In genomic region chr14:55584303-55584701, GRCm38 (mm10) we compare ENCODE assay signal across 9 mouse cellular contexts. TPM values are rescaled to one million over a fixed set of nuclear protein-coding genes. Genes with fewer than 3 reads are reported as not detected.
A peak's percentile ranks its signal among the peaks of the same experiment; 100 is the strongest.
DNase-seq lines count a peak whose midpoint lies in the region; ATAC-seq and TF ChIP-seq lines count a peak whose summit lies in the region.
"Had no signal": no experiment of that assay in that cellular context is flagged by ENCODE, and none has a peak within 500 bp of the region (broad histone marks: within the 10 kb centered on the region; RNA-seq: fewer than 3 reads in every experiment).

No protein-coding gene starts in this region.

- WGBS in heart, embryonic 15.5 days: 46% methylated on average over 5 of the region's 5 CpGs
- 37% methylated on average over 5 of the region's 5 CpGs for WGBS in hindbrain, embryonic 10.5 days
- WGBS in macrophage (ENCODE audit: missing documents): 23% methylated on average over 5 of the region's 5 CpGs

- peaks cover 26% of the 10 kb centered on the region for H3K36me3 ChIP-seq in heart, embryonic 15.5 days
- H3K36me3 ChIP-seq in G1E (replicated peaks) (peaks cover 62% of the 10 kb centered on the region), macrophage (ENCODE audit: inconsistent target) (peaks cover 47% of the 10 kb centered on the region)
- peaks cover 49% of the 10 kb centered on the region for H3K36me3 ChIP-seq in hindbrain, embryonic 10.5 days

- no peaks in the 10 kb centered on the region for H3K9me3 ChIP-seq in heart, embryonic 15.5 days (replicated peaks)
- no peaks in the 10 kb centered on the region for H3K9me3 ChIP-seq in G1E (replicated peaks)
- no peaks in the 10 kb centered on the region for H3K9me3 ChIP-seq in hindbrain, embryonic 10.5 days

- no peaks in the 10 kb centered on the region for H3K27me3 ChIP-seq in heart, embryonic 15.5 days
- H3K27me3 ChIP-seq in G1E (ENCODE audit: insufficient read depth, low read length): no peaks in the 10 kb centered on the region
- peaks cover 7% of the 10 kb centered on the region; the same call in 1 of the 2 replicates for H3K27me3 ChIP-seq in hindbrain, embryonic 10.5 days (ENCODE audit: insufficient read depth, poor library complexity, severe bottlenecking)

- peaks cover 31% of the 10 kb centered on the region for H3K79me2 ChIP-seq in macrophage (ENCODE audit: inconsistent target)

- TF ChIP-seq CTCF in G1E (IDR thresholded peaks at IDR 0.05; ENCODE audit: low read depth, low read length): no peak

- peak overlapping the region; percentile 89 for H3K4me2 ChIP-seq in heart, embryonic 15.5 days

- peak overlapping the region; percentile 80 for H3K9ac ChIP-seq in heart, embryonic 15.5 days

- no peak for ATAC-seq in heart, embryonic 15.5 days (replicated peaks; ENCODE audit: insufficient number of reproducible peaks, insufficient read depth, low FRiP score, low read depth)
- no peak for ATAC-seq in G1E (ENCODE audit: extremely low read depth, insufficient number of reproducible peaks, low FRiP score, poor library complexity, severe bottlenecking)

- peak overlapping the region; percentile 69 for H3K4me3 ChIP-seq in heart, embryonic 15.5 days
- H3K4me3 ChIP-seq in G1E (ENCODE audit: low read depth, low read length) (peak overlapping the region; percentile 90), macrophage (ENCODE audit: inconsistent target) (peak overlapping the region; percentile 70)
- peak overlapping the region; percentile 67 for H3K4me3 ChIP-seq in hindbrain, embryonic 10.5 days

- peaks cover 15% of the 10 kb centered on the region for H3K4me1 ChIP-seq in heart, embryonic 15.5 days (replicated peaks)
- peaks cover 80% of the 10 kb centered on the region for H3K4me1 ChIP-seq in G1E (ENCODE audit: insufficient read depth, low read depth, low read length)
- peaks cover 21% of the 10 kb centered on the region for H3K4me1 ChIP-seq in hindbrain, embryonic 10.5 days (replicated peaks)

- H3K27ac ChIP-seq in heart, embryonic 15.5 days: peak overlapping the region; percentile 83
- peak overlapping the region; percentile 82; the same call in 1 of the 2 replicates for H3K27ac ChIP-seq in hindbrain, embryonic 10.5 days
- H3K27ac ChIP-seq in macrophage: peak overlapping the region; percentile 17

- DNase-seq in heart, adult 9 months (ENCODE audit: low spot score in 2 of 2): no peak
- DNase-seq in G1E (ENCODE audit: low spot score): no peak
- DNase-seq in hindbrain, embryonic 10.5 days (ENCODE audit: low spot score): no peak
- DNase-seq in urinary bladder, postnatal 14 days (ENCODE audit: low spot score): no peak
- DNase-seq in embryo, embryonic 9.5 days (ENCODE audit: extremely low spot score): no peak
- DNase-seq in layer of hippocampus, postnatal 10 days (ENCODE audit: low spot score in 2 of 2): no peak
- DNase-seq: lung, postnatal 36 days had no signal

RNA-seq across cellular contexts. Expression of gene Emc9, which starts 0.8 kb away (rescaled TPM):
- 21.2 and 21.6 TPM in 2 replicates for polyA plus RNA-seq in heart, embryonic 15.5 days (2015; fragmentation: Nextera tagmentation; extraction: Ambion mirVana)
- 16.7 and 20.0 TPM in 2 replicates for total RNA-seq in G1E (2014; fragmentation: Nextera tagmentation)
- total RNA-seq in G1E (2017): 17.9 and 23.6 TPM in 2 replicates
- polyA plus RNA-seq in G1E (2012): 19.5 and 20.2 TPM in 2 replicates
- 6.8 and 10.0 TPM in 2 replicates for polyA plus RNA-seq in hindbrain, embryonic 10.5 days (2016; fragmentation: Nextera tagmentation; extraction: Ambion mirVana)
- 10 to 100 TPM in 18 of 26 experiments, 1 to 10 TPM in 8; 7.2 to 51.2 (median 15.6) TPM for total RNA-seq in macrophage (2018; cell fraction: chromatin; rRNA removed)
- total RNA-seq in macrophage (2018; cell fraction: cytosol; rRNA removed): 10 to 100 TPM; 11.2 to 26.1 (median 17.0) TPM
- 10 to 100 TPM in 20 of 26 experiments, 1 to 10 TPM in 6; 7.9 to 36.5 (median 15.7) TPM for total RNA-seq in macrophage (2018; cell fraction: nucleus; rRNA removed)
- 11.9 to 22.1 TPM (median 17.9 TPM) in 3 replicates for polyA plus RNA-seq in macrophage (2018)
- 10 to 100 TPM; 50.2 to 54.6 TPM for total RNA-seq in layer of hippocampus, postnatal 10 days (2021)

RNA-seq across cellular contexts. Expression of gene Psme1, which starts 6.4 kb away (rescaled TPM):
- 206 and 216 TPM in 2 replicates for polyA plus RNA-seq in heart, embryonic 15.5 days (2015; fragmentation: Nextera tagmentation; extraction: Ambion mirVana)
- 598 and 793 TPM in 2 replicates for total RNA-seq in G1E (2014; fragmentation: Nextera tagmentation)
- total RNA-seq in G1E (2017): 212 and 228 TPM in 2 replicates
- polyA plus RNA-seq in G1E (2012): 141 and 155 TPM in 2 replicates
- 97.6 and 114 TPM in 2 replicates for polyA plus RNA-seq in hindbrain, embryonic 10.5 days (2016; fragmentation: Nextera tagmentation; extraction: Ambion mirVana)
- 100 to 1,000 TPM in 21 of 26 experiments, 10 to 100 TPM in 5; 51.0 to 542 (median 200) TPM for total RNA-seq in macrophage (2018; cell fraction: chromatin; rRNA removed)
- total RNA-seq in macrophage (2018; cell fraction: cytosol; rRNA removed): 100 to 1,000 TPM; 187 to 602 (median 367) TPM
- 100 to 1,000 TPM in 23 of 26 experiments, 10 to 100 TPM in 3; 83.9 to 509 (median 252) TPM for total RNA-seq in macrophage (2018; cell fraction: nucleus; rRNA removed)
- 213 to 335 TPM (median 292 TPM) in 3 replicates for polyA plus RNA-seq in macrophage (2018)
- 10 to 100 TPM; 87.3 to 91.8 TPM for total RNA-seq in layer of hippocampus, postnatal 10 days (2021)

RNA-seq across cellular contexts. Expression of gene Psme2, which starts 6.6 kb away (rescaled TPM):
- 203 and 215 TPM in 2 replicates for polyA plus RNA-seq in heart, embryonic 15.5 days (2015; fragmentation: Nextera tagmentation; extraction: Ambion mirVana)
- total RNA-seq in G1E (2014; fragmentation: Nextera tagmentation) (59.4 and 109 TPM in 2 replicates), G1E (2017) (163 and 165 TPM in 2 replicates)
- polyA plus RNA-seq in G1E (2012) (33.4 and 50.8 TPM in 2 replicates), macrophage (2018) (172 to 350 TPM (median 300 TPM) in 3 replicates)
- polyA plus RNA-seq in hindbrain, embryonic 10.5 days (2016; fragmentation: Nextera tagmentation; extraction: Ambion mirVana): 171 and 203 TPM in 2 replicates
- 1,000 to 10,000 TPM in 5 of 26 experiments, 100 to 1,000 TPM in 21; 180 to 1,564 (median 563) TPM for total RNA-seq in macrophage (2018; cell fraction: chromatin; rRNA removed)
- total RNA-seq in macrophage (2018; cell fraction: cytosol; rRNA removed): 100 to 1,000 TPM; 247 to 986 (median 578) TPM
- 1,000 to 10,000 TPM in 1 of 26 experiments, 100 to 1,000 TPM in 25; 124 to 1,032 (median 499) TPM for total RNA-seq in macrophage (2018; cell fraction: nucleus; rRNA removed)
- total RNA-seq in layer of hippocampus, postnatal 10 days (2021): 10 to 100 TPM; 54.0 to 62.7 TPM

RNA-seq across cellular contexts. Expression of gene Rnf31, which starts 7.2 kb away (rescaled TPM):
- 15.8 and 17.4 TPM in 2 replicates for polyA plus RNA-seq in heart, embryonic 15.5 days (2015; fragmentation: Nextera tagmentation; extraction: Ambion mirVana)
- total RNA-seq in G1E (2014; fragmentation: Nextera tagmentation): 23.7 and 43.9 TPM in 2 replicates
- 11.8 and 12.6 TPM in 2 replicates for total RNA-seq in G1E (2017)
- 34.2 and 35.1 TPM in 2 replicates for polyA plus RNA-seq in G1E (2012)
- 21.2 and 23.2 TPM in 2 replicates for polyA plus RNA-seq in hindbrain, embryonic 10.5 days (2016; fragmentation: Nextera tagmentation; extraction: Ambion mirVana)
- 100 to 1,000 TPM in 21 of 26 experiments, 10 to 100 TPM in 5; 69.3 to 546 (median 161) TPM for total RNA-seq in macrophage (2018; cell fraction: chromatin; rRNA removed)
- 10 to 100 TPM; 18.5 to 69.7 (median 41.8) TPM for total RNA-seq in macrophage (2018; cell fraction: cytosol; rRNA removed)
- 100 to 1,000 TPM in 12 of 26 experiments, 10 to 100 TPM in 14; 48.4 to 452 (median 92.2) TPM for total RNA-seq in macrophage (2018; cell fraction: nucleus; rRNA removed)
- polyA plus RNA-seq in macrophage (2018): 16.3 to 31.6 TPM (median 19.7 TPM) in 3 replicates
- 10 to 100 TPM; 35.6 to 37.2 TPM for total RNA-seq in layer of hippocampus, postnatal 10 days (2021)

RNA-seq across cellular contexts. Expression of gene Fitm1, which starts 8.9 kb away (rescaled TPM):
- 80.5 and 81.7 TPM in 2 replicates for polyA plus RNA-seq in heart, embryonic 15.5 days (2015; fragmentation: Nextera tagmentation; extraction: Ambion mirVana)
- not detected in 2 replicates for total RNA-seq in G1E (2014; fragmentation: Nextera tagmentation)
- not detected in 2 replicates for total RNA-seq in G1E (2017)
- polyA plus RNA-seq in G1E (2012): not detected in 2 replicates
- 0.26 and 0.34 TPM in 2 replicates for polyA plus RNA-seq in hindbrain, embryonic 10.5 days (2016; fragmentation: Nextera tagmentation; extraction: Ambion mirVana)
- total RNA-seq in macrophage (2018; cell fraction: chromatin; rRNA removed): not detected
- total RNA-seq in macrophage (2018; cell fraction: cytosol; rRNA removed): not detected
- total RNA-seq in macrophage (2018; cell fraction: nucleus; rRNA removed): not detected
- not detected in 3 replicates for polyA plus RNA-seq in macrophage (2018)
- total RNA-seq in layer of hippocampus, postnatal 10 days (2021): not detected

Comparison
In these comparisons a context has a peak if more than half of its experiments do, and no peak if none do; other contexts are left out.
1. H3K27ac ChIP-seq: peak in every context shown above with its lines; median percentile 83 in heart, embryonic 15.5 days; 82 in hindbrain, embryonic 10.5 days; 17 in macrophage.